Mouse (Mus musculus): Measurements from ENCODE around the gene Ndufaf7.

Gene Ndufaf7

DNA sequence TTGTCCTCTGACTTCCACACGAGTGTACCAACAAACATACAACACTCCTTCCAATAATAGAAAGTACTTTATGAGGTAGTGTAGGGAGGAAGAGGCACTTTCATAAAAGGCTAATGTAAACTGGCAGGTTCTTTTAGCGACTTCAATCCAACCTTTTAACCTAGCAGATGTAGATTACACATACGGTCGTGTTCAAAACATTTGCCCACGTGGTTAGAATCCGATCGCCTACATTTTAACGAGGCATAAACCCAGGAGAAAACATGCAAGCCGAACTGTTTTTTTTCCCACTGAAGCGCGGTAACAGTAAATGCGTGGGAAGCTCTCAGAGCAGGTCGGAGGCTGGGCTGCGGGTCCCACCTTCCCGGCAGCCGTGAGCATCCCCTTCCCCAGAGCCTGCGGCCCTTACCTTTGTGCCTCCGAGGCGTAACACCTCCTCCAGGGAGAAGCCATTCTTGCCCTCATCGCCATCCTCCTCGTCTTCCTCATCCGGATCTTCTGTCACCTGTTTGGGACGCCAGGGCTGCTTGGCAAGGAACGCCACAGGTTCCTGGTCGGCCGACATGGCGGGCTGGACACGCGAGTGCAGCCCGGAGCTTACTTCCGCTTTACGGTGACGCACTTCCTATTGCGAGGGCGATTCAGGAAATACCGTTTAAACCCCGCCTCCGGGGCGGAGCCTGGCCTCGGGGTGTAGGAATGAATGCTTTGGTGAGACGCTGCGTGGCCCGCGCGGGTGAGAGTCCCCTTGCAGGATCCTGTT is at the start of gene Ndufaf7, which contains the start of gene Cebpz:
Gene Ndufaf7, plus strand, starts transcription at position 671 of the 763 bp plus-strand sequence.
Gene Cebpz, minus strand, starts transcription at position 601 of the 763 bp plus-strand sequence.
- peak; percentile 98 for DNase-seq (ENCODE audit: low spot score)

DNA sequence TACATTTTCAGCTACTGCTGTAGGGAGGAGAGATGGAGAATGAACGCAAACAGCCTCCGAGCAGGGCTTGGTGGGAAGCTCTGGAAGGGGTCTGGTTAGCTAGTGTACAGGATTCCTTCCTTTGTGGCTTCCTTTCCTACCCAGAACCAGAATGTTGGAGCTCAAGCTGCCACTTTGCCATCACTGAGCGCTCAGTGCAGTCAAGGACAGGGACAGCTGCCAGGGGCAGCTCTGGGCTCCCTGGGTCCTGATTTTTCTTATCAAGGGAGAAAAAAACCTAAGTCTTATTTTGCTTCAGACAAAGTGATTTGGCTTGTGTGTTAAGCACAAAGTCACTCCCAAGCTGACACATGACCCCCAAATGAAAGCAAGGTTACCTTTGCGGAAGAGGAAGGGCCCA is 48.4 kb upstream of the Ndufaf7 start:
- no peak for DNase-seq (ENCODE audit: low spot score)

DNA sequence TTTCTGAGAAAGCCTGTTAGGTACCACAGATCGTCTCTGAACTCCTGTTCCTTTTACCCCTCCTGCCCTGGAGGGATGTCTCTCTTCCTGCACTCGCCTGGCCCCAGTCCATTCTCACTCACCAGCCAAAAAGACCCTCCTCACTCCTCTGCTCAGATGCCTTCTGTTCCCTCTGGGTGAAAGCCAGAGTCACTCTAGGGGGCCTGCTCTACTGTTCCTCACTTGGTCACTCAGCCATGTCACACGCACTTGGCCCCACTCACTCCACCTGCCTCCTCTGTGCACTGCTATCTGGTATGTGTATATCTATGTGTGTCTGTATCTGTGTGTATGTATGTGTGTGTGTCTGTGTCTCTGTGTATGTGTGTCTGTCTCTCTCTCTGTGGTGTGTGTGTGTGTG is 47.8 kb upstream of the Ndufaf7 start:
- DNase-seq (ENCODE audit: low spot score), result no peak

DNA sequence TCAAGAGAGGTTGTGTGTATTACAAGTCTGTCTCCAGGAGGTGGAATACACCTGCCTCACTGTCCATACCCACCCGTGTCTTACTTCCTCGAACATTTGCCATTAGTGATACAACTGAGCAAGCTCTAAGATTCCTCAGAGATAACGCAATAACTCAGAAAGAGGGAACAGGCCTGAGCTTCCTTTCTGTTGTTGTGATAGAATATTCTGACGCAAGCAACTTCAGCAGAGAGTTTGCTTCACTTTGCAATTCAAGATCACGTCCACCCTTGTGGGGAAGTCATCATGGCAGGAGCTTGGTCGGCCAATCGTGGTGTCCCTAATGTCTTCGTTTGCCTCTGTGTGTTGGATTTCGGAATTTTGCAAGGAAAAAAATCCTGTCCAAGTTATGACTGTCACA is 45.9 kb upstream of the Ndufaf7 start:
- DNase-seq (ENCODE audit: low spot score), result no peak

DNA sequence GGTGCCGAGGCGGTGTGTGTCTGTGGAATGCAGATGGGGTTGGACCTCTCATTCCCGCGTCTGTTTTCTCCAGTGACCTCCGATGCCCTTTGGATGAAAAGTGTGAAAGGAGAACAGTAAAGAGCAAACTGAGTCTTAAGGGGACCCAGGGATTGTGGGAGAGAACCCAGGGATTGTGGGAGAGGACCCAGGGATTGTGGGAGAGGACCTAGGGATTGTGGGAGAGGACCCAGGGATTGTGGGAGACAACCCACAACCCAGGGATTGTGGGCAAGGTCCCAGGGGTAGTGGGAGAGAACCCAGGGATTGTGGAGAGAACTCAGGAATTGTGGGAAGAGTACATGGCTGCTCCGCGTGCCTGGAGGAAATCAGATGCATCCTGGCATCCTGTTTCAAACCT is 41.9 kb upstream of the Ndufaf7 start:
- DNase-seq (ENCODE audit: low spot score), result no peak

DNA sequence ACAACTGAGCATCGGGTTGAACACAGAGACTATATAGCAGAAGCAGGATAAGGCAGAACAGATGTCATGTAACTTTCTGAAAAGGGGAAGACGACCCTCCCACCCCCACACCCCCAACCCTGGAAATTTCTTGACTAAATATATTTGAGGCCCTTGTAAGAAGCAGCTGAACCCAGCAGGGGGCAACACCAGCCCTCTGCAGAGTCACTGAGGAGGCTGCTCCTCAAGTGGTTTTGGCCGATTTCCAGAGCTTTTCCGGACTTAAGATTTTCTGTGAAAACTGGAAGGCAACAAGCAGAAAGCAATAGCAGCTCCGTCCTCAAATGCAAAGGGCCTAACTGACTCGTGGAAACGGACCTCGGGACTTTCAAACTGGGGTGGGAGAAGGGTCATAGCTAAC is 41.5 kb upstream of the Ndufaf7 start:
- no peak for DNase-seq (ENCODE audit: low spot score)

DNA sequence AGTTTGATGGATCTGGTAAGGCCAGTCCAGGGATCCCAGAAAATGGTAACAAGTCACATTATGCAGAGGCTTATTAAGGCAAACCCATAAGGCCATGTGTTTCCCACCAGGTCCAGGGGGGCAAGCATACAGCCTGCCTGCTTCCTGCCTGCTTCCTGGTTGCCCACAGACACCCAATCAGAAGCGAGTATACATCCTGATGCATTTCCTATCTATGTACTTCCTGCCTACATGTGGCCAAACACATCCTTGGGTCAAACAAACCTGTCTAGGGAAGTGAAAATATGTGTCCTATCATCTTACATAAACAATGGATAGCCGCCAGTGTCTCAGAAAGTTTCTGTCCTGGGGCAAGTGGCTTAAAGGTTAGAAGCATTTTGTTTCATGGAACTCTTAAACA is 33.8 kb upstream of the Ndufaf7 start:
- DNase-seq (ENCODE audit: low spot score), result no peak

DNA sequence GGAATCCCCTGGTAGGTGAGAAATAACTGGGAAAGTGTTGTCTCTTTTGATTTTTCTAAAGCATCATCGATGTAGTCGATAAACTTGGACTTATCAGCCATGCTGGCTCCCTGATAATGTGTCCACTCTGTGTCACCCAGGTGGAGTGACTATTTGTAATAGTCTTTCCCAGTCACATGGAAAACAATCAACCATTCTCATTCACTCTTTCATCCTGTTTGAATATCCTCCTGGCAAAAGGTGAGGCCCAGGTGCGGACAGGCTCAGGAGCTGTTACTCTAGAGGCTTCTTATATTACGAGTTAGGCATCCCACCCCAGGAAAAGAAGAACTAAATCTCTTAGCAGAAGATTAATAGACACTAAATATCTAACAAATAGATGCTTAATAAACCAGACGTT is 30.0 kb upstream of the Ndufaf7 start, which contains the start of gene Sult6b1:
Gene Sult6b1, minus strand, starts transcription at position 101 of the 400 bp plus-strand sequence.
- no peak for DNase-seq (ENCODE audit: low spot score)

DNA sequence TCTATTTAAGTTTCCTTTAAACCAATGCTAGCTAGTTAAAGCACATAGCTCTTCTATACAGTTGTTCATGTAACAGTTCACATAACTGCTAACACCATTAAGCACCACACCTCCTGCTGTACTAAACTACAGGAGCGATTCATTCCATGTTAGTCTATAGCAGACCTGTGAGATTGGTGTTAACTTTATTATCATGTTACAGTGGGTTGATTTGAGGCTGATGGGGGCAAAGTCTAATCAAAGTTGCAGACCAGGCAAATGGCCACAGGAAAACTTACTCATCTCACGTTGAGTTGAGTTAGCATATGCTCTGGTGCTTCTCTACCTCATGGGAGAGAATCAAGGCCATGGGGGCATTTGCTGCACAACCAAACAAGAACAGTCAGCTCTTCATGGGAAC is 27.6 kb upstream of the Ndufaf7 start:
- DNase-seq (ENCODE audit: low spot score), result no peak

DNA sequence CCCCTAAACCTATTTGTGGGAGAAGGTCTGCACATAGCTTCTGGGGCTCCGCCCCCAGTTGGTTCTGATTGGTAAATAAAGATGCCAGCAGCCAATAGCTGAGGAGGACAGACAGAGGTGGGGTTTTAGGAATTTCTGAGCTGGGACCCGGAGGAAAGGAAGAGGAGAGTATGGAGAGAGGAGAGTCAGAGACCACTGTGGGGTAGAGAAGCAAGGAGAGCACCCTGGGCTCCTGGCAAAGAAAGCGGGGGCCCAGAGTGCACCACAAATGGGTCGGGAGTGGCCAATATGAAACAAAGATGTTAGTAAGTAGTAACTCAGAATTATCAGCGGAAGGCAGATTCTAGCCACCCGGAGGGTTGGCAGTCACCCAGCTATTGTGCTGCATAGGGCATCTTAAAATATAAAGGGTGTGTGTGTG is 24.1 kb upstream of the Ndufaf7 start:
- no peak for DNase-seq (ENCODE audit: low spot score)

DNA sequence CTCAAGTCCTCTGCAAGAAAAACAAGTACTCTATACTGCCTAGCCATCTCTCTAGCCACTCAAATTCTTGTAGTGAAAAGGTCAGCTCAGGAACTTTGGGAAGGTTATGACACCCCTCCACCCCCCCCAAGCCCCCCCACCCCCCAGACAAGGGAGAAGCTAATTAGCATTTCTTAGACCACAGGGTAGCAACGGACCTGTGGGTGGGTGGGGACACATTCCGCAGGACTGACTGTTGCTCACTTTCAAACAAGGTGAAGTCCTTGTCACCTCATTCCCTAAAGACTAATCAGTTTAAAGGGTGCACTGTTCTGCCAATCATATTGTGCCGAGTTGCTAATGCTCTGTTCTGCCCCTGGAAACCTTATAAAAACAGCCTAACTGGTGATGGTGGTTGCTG is 23.0 kb upstream of the Ndufaf7 start:
- DNase-seq (ENCODE audit: low spot score), result no peak

DNA sequence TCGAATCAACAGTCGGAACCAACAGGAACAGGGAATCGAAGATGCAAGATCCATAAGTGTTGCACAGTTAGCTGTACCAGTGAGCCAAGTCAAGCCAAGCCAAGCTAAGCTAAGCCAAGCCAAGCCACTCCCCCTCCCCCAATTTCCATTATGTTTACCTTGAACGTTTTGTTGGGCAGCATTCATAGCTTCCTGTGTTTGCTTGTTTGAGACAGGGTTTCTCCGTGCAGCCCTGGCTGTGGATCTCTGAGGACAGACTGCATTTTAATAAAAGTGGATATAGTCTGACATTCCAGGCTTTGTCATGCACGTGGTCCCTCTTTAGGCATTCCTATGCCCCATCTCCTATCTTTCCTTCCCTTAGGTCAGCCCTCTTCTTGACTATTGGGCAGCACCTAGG is 21.2 kb upstream of the Ndufaf7 start:
- no peak for DNase-seq (ENCODE audit: low spot score)

DNA sequence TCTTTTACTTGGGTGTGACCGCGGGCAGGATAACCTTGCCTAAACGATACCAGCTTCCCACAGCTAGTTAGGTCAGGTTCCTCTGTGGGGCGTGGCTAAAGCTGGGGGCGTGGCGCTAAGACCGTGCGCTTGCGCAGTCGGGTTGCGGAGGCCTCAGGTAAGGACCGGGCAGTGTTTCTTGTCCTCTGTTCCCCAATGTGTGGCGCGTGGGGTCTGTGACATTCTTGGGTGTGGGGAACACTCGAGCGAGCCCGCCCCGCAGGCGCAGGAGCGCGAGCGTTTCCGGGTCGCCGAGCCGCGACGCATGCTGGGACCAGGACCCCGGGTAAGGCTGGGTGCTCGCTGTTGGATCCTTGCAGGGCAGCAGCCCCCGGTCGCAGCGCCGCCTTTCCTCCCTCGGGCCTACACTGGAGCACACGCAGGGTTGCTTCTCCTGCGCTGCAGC is 20.5 kb upstream of the Ndufaf7 start, which contains the start of gene Cebpzos:
Gene Cebpzos, plus strand, starts transcription at position 132 of the 445 bp plus-strand sequence.
- DNase-seq (ENCODE audit: low spot score), result peak; percentile 85

DNA sequence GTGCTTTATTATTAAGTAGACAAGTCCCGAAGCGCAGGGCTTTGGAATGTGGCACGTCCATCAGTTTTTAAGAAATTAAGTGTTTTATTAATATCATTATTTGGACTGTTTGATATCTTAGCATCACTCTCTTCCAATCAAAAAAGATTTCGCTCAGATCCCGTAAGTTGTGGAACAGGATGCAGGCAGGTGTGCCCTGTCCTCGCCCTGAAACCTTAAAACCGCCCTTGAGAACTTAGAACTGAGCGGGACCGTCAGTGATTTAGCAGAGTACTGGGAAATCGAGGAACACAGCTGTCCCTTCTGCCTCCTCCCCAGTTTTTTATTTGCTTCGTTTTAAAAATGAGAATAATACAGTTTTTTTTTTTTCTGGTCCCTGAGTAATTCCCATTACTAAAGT is 20.0 kb upstream of the Ndufaf7 start:
- DNase-seq (ENCODE audit: low spot score), result no peak

DNA sequence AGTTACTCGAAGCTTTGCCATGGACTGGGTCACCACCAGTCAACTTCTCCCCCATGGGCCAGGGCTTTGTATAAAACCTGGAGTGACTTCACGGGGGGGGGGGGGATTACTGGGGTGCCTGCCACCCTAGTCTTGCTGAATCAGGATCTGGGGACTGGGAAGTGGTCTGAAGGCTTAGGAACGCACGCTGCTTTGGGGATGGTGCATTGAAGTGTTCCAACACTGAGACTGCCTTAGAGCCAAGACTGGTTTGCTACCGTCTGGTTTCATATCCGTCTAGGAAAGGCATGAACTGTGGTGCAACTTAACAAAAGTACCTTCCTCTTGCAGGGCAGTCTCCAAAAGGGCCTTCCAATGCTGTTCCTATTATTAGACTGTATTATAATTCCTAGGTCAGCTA is 19.2 kb upstream of the Ndufaf7 start:
- DNase-seq (ENCODE audit: low spot score), result no peak

DNA sequence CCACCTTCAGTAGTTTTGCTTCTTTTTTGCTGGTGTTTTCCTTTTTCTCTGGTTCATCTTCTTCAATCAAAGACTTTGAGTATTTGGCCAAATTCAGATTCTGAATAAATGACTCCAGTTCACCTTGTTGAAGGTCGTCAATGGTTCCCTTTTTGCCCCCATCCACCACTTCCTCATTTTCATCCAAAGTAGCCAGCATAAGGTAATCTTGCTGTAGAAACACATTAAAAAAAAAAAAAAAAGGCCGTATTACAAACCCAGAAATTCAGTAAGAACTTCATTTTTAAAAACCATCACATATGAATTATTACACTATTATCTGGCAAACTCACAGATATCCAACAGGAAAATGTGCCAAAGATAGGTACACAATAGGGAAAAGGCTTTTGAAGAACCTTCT is 1.1 kb upstream of the Ndufaf7 start:
- no peak for DNase-seq (ENCODE audit: low spot score)

DNA sequence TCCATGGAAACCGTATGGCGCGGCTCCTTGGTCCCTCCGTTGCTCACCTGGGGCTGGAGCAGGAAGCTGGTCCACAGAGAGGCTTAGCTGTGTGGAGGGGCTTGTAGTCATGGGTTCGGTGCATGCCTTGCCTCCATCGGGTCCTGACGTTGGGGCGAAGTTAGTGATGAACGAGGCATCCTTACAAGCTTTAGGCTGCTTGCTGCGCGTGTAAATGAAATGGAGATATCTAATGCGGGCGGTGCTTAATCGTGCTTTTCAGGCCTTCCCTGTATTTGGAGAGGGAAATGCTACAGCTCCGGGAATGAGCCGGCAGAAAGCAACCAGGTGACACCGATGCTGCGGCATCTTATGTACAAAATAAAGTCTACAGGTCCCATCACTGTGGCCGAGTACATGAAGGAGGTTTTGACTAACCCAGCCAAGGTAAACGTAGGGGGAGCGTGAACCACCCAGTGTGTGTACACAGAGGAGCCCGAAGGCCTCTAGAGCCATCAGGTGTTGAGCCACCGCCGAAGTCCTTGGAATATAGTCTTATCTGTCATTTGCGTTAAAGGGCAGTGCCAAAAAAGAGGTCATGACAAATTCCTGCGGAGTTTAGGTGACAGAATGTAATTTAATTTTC is 405 bp downstream of the Ndufaf7 start:
- DNase-seq (ENCODE audit: low spot score), result no peak

DNA sequence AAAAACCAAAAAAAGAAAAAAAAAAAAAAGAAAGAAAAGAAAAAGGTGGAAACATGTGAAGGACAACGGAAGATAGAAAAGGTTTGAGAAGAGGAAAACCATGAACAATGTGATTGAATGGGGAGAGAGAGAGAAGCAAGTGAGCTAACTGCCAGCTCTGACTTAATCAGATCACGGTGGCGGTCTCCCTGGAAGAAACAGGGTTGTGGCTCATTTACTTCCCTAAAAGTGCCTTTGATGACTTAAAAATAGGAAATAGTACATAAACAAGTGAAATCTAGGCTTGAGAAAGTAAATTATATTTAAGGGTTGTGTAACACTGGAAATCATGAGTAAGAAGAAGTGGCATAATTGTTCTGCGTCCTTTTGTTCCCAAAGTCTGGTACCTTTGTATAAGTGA is 2.0 kb downstream of the Ndufaf7 start:
- no peak for DNase-seq (ENCODE audit: low spot score)

DNA sequence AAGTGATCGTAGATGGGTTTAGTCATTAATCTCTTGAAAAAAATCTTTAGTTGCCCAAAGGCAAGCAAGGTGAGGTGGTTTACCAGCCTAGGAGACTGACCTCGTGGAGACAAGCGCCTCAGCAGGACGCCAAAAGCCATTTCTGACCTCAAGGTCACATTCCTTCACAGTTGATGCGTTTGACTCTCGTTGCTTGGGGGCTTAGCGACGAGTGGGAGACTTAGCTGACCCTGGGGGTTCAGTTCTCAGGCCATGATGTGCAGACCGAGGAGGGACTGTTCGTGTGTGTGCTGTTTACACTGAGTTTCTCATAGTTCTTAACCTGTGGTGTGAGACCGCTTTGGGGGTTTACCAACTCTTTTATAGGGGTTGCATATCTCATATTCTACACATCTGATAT is 5.6 kb downstream of the Ndufaf7 start:
- DNase-seq (ENCODE audit: low spot score), result no peak

DNA sequence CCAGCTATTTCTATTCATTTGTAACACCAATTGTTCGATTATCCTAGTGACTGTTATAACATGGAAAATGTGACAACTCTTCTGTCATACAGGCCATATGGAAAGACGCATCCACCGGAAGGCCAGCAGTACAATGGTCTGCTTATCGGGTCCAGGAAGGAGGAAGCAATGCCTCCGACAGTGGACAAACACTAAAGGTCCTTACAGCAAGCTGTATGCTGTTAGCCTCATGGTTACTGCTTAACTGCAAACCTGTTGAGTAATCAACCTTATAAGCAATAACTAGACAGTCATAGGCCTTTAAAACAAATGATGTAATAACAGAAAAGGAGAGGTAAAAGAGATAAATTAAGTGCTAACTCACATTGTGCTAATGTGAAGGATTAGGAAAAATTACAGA is 14.3 kb downstream of the Ndufaf7 start:
- no peak for DNase-seq (ENCODE audit: low spot score)

DNA sequence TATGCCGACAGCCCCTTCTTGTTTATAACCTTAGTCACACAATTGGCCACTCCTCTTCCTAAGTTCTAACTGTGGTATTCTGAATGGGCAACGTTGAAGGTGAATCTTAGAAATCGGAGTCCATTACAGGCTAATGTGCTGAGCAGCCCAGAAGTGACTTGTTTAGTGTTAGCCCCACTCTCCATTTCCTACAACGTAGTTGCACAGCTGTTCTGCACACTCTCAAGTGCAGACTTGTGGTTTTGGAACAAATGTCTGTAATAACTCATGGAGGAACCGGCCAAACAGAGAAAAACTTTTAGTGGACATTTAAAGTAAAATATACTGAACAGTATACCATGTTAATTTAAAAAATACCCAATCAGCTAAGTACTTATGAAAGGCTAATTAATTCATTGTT is 15.1 kb downstream of the Ndufaf7 start:
- DNase-seq (ENCODE audit: low spot score), result no peak

DNA sequence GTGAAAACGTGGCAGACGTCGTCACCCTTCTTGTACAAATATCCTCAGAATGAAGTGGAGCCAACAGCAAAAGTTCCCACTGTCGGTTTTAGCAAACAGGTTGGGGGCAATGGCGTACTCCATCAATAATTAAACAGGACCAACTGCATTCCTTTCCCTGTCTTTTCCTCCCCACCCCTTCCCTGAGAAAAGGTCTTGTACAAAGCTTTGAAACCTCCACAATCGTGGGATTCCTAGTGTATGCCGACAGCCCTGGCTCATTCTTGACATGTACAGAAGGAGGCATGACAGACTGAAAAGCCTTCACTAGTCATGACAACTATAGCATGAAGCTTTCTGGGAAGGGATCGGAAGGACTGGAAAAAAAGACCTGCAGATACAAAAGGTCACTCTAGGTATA is 16.3 kb downstream of the Ndufaf7 start:
- no peak for DNase-seq (ENCODE audit: low spot score)

DNA sequence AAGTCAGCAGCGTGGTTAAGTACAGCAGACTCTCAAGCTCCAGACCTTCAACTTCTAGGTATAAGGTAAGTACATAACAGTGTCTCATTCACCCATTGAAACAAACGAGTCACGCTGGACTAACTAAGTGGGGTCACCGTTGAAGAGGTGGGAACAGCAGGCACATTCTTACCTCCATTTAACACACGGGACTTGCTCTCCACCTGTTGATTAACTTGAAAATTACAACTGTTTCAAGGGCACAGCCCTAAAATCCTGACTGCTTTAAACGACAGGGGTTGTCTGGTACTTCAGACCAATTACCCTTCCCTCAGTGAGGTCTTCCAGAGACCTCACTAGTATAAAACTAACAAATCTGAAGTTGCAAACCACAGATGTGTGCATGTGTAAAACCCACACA is 22.5 kb downstream of the Ndufaf7 start:
- no peak for DNase-seq (ENCODE audit: low spot score)

DNA sequence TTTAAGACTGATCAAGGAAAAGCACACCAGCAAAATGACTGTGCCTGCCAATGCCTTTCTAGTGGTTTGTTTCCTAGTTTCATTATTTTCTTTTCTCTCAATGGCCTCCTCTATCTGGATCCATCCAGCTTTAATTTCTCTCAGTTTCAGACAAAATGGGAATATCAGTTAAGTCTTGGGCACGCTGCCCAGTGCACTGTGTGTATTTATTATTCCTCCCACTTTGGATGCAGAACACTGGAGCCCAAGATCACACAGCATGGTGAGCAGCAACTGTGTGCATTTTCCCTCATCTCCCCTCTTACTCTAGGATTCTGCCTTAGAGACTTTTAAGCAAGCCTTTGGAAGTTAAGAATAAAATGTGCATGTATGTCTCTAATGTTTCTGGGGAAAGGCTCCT is 27.5 kb downstream of the Ndufaf7 start:
- DNase-seq (ENCODE audit: low spot score), result peak; percentile 6
